In genomic region chr2:136485815-136486619, GRCm38 (mm10) we compare ENCODE assay signal across 9 mouse cellular contexts. TPM values are rescaled to one million over a fixed set of nuclear protein-coding genes. Genes with fewer than 3 reads are reported as not detected.
DNase-seq lines count a peak whose midpoint lies in the region; ATAC-seq lines count a peak whose summit lies in the region.
"Had no signal": no experiment of that assay in that cellular context is flagged by ENCODE, and none has a peak within 500 bp of the region (broad histone marks: within the 10 kb centered on the region; RNA-seq: fewer than 3 reads in every experiment).

No protein-coding gene starts in this region.

- no peak overlapping the region for H3K4me3 ChIP-seq in hindbrain, embryonic 16.5 days (ENCODE audit: low read length)

- DNase-seq in CD4-positive, CD25-positive, alpha-beta regulatory T cell, adult 2 months (ENCODE audit: low read depth, low spot score): peak; percentile 27
- DNase-seq in cerebellum, postnatal 10 days: peak; percentile 87 to 93
- peak; percentile 39 to 68 for DNase-seq in frontal cortex, postnatal 36 days (ENCODE audit: low spot score in 2 of 2)
- DNase-seq in layer of hippocampus, postnatal 36 days: peak; percentile 14 to 48
- peak; percentile 82 for DNase-seq in lung, postnatal 36 days
- peak; percentile 47 to 79 for DNase-seq in right cerebral cortex, postnatal 10 days (ENCODE audit: low spot score in 2 of 2)

- no peak overlapping the region; the same call in 1 of the 2 replicates for H3K9ac ChIP-seq in hindbrain, embryonic 16.5 days (ENCODE audit: low read depth, low read length)

- ATAC-seq in CD4-positive, CD25-positive, alpha-beta regulatory T cell, adult 4 months: no peak
- peak; percentile 93 for ATAC-seq in hindbrain, embryonic 16.5 days

- peak overlapping the region; percentile 32; the same call in 1 of the 2 replicates for H3K4me2 ChIP-seq in hindbrain, embryonic 16.5 days (ENCODE audit: low read length)

- H3K9me3 ChIP-seq in hindbrain, embryonic 16.5 days (ENCODE audit: control insufficient read depth, low read length): no peaks in the 10 kb centered on the region

- WGBS in hindbrain, embryonic 16.5 days: 16% methylated on average over 6 of the region's 6 CpGs

- H3K4me1 ChIP-seq in hindbrain, embryonic 16.5 days (ENCODE audit: control insufficient read depth, insufficient read depth, low read depth, low read length): peaks cover 4% of the 10 kb centered on the region

- H3K36me3 ChIP-seq in hindbrain, embryonic 16.5 days (ENCODE audit: control insufficient read depth, insufficient read depth, low read length): no peaks in the 10 kb centered on the region

- no peaks in the 10 kb centered on the region for H3K27me3 ChIP-seq in hindbrain, embryonic 16.5 days (replicated peaks; ENCODE audit: control insufficient read depth, insufficient read depth, low read length)

- H3K27ac ChIP-seq in hindbrain, embryonic 16.5 days (ENCODE audit: low read depth, low read length): no peak overlapping the region

RNA-seq across cellular contexts. Expression of gene Ankef1, which starts 15.7 kb away (rescaled TPM):
- not detected for polyA plus RNA-seq in CD4-positive, CD25-positive, alpha-beta regulatory T cell, adult 4 months (2017; shearing (Covaris generic))
- polyA plus RNA-seq in hindbrain, embryonic 16.5 days (2015; fragmentation: Nextera tagmentation; extraction: Ambion mirVana): 1.0 and 1.1 TPM in 2 replicates
- total RNA-seq in layer of hippocampus, postnatal 36 days (2021): 1 to 10 TPM; 1.5 to 1.9 TPM
- polyA plus RNA-seq: C2C12 had no signal

Comparison
In these comparisons a context has a peak if more than half of its experiments do, and no peak if none do; other contexts are left out.
1. DNase-seq: peak in every context shown above with its lines; median percentile 90 in cerebellum, postnatal 10 days; 82 in lung, postnatal 36 days; 63 in right cerebral cortex, postnatal 10 days; 54 in frontal cortex, postnatal 36 days; 31 in layer of hippocampus, postnatal 36 days; 27 in CD4-positive, CD25-positive, alpha-beta regulatory T cell, adult 2 months.